Comparison of ENCODE assay signal across 8 mouse cellular contexts in the genomic region with DNA sequence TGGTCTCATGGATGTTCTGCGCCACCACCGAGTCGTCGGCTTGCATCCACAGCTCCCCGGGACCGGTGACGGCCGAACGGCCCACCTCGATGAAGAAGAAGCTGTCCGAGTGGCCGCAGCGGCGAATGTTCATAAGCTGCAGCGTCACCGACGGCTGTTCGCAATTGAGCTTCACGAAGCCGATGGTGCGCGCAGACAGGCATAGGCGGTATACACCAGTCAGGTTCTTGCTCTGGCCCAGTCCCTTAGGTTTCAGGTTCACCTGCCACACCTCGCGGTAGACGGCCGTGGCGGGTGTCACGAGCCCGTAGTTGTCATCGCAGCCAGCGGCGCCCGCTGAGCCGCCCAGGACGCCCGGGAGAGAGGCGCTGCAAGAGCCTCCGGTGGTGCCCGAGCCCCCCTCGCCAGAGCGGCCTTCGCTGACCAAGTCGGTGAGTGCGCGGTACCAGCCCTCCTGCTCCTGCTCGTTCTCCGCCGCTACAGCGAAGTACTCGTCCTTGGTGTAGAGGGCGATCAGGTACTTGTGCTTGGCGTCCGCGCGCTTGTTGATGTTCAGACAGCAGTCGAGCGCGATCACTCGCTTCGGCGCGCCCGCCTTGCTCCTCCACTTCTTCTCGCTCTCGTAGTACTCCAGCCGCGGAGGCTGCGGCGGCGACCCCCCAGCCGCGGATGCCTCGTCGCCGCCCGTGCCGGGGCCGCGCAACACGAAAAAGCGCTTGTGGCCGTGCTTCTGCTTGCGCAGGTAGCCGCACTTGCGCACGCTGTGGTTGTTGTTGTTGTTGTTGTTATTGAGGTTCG. TPM values are rescaled to one million over a fixed set of nuclear protein-coding genes. Genes with fewer than 3 reads are reported as not detected.
DNase-seq lines count a peak whose midpoint lies in the region; ATAC-seq lines count a peak whose summit lies in the region.

No protein-coding gene starts in this region.

- peak overlapping the region; percentile 85 for H3K9ac ChIP-seq in forebrain, embryonic 14.5 days (ENCODE audit: low read length)
- peak overlapping the region; percentile 78 for H3K9ac ChIP-seq in hindbrain, embryonic 12.5 days
- H3K9ac ChIP-seq in midbrain, embryonic 12.5 days (replicated peaks), result peak overlapping the region; percentile 89

- peaks cover 12% of the 10 kb centered on the region; the same call in 1 of the 2 replicates for H3K36me3 ChIP-seq in forebrain, embryonic 14.5 days (ENCODE audit: control insufficient read depth, insufficient read depth, low read length)
- H3K36me3 ChIP-seq in hindbrain, embryonic 12.5 days, result 0 out of 2 replicates have a peak, but pooled peaks cover 8% of the 10 kb centered on the region
- peaks cover 8% of the 10 kb centered on the region; the same call in 1 of the 2 replicates for H3K36me3 ChIP-seq in midbrain, embryonic 12.5 days

- peaks cover 53% of the 10 kb centered on the region for H3K4me1 ChIP-seq in forebrain, embryonic 14.5 days (ENCODE audit: control insufficient read depth, insufficient read depth, low read length)
- H3K4me1 ChIP-seq in hindbrain, embryonic 12.5 days, result peaks cover 54% of the 10 kb centered on the region
- peaks cover 52% of the 10 kb centered on the region for H3K4me1 ChIP-seq in midbrain, embryonic 12.5 days

- H3K4me3 ChIP-seq in forebrain, embryonic 14.5 days (ENCODE audit: low read depth, low read length), result peak overlapping the region; percentile 75
- H3K4me3 ChIP-seq in hindbrain, embryonic 12.5 days, result peak overlapping the region; percentile 57
- H3K4me3 ChIP-seq in midbrain, embryonic 12.5 days, result peak overlapping the region; percentile 84

- H3K4me2 ChIP-seq in forebrain, embryonic 14.5 days (ENCODE audit: low read length), result peak overlapping the region; percentile 93
- peak overlapping the region; percentile 91 for H3K4me2 ChIP-seq in hindbrain, embryonic 12.5 days (replicated peaks)
- peak overlapping the region; percentile 82 for H3K4me2 ChIP-seq in midbrain, embryonic 12.5 days (replicated peaks)

- under 1% methylated on average over 86 of the region's 88 CpGs for WGBS in forebrain, embryonic 14.5 days
- WGBS in hindbrain, embryonic 12.5 days, result under 1% methylated on average over 84 of the region's 88 CpGs
- under 1% methylated on average over 88 of the region's 88 CpGs for WGBS in midbrain, embryonic 12.5 days

- ATAC-seq in forebrain, embryonic 14.5 days, result no peak
- ATAC-seq in hindbrain, embryonic 12.5 days (ENCODE audit: low FRiP score), result no peak
- no peak for ATAC-seq in midbrain, embryonic 12.5 days (ENCODE audit: low FRiP score, low read depth)

- intact Hi-C loops in left cerebral cortex, postnatal 25 days (cut with DNase I), result loop anchor here (2.0 to 10.0 kb wide), 6 partner anchors 179 to 570 kb away; no protein-coding TSS in a partner anchor

- peak; percentile 48 to 53 for DNase-seq in left cerebral cortex, adult 18-20 months (ENCODE audit: low spot score in 2 of 2)
- DNase-seq in left cerebral cortex, adult 11 months (ENCODE audit: low spot score), result no peak
- peak; percentile 78 for DNase-seq in cerebellum, adult 11-12 months
- peak; percentile 65 for DNase-seq in forebrain, embryonic 14.5 days (ENCODE audit: low spot score)
- DNase-seq in left cerebral cortex, postnatal 25 days (ENCODE audit: low spot score in 2 of 2), result peak; percentile 59 to 67
- DNase-seq in spleen, postnatal 14 days (ENCODE audit: low spot score in 2 of 2), result peak; percentile 36 to 41

- H3K27me3 ChIP-seq in forebrain, embryonic 14.5 days (replicated peaks; ENCODE audit: control insufficient read depth, insufficient read depth, low read length), result 0 out of 2 replicates have a peak, but pooled peaks cover 3% of the 10 kb centered on the region
- H3K27me3 ChIP-seq in hindbrain, embryonic 12.5 days, result no peaks in the 10 kb centered on the region
- 0 out of 2 replicates have a peak, but pooled peaks cover 10% of the 10 kb centered on the region for H3K27me3 ChIP-seq in midbrain, embryonic 12.5 days

- H3K9me3 ChIP-seq in forebrain, embryonic 14.5 days (replicated peaks; ENCODE audit: control insufficient read depth, low read length), result no peaks in the 10 kb centered on the region
- no peaks in the 10 kb centered on the region for H3K9me3 ChIP-seq in hindbrain, embryonic 12.5 days (replicated peaks)
- no peaks in the 10 kb centered on the region for H3K9me3 ChIP-seq in midbrain, embryonic 12.5 days

- peak overlapping the region; percentile 98 for H3K27ac ChIP-seq in forebrain, embryonic 14.5 days (ENCODE audit: low read depth, low read length)
- peak overlapping the region; percentile 99 for H3K27ac ChIP-seq in hindbrain, embryonic 12.5 days
- H3K27ac ChIP-seq in midbrain, embryonic 12.5 days (replicated peaks), result peak overlapping the region; percentile 98

RNA-seq across cellular contexts. Expression of a gene that starts 0.5 kb away (rescaled TPM):
- 10 to 100 TPM; 64.4 to 93.4 TPM for total RNA-seq in left cerebral cortex, adult 18-20 months (2021)
- polyA plus RNA-seq in forebrain, embryonic 14.5 days (2014; fragmentation: Nextera tagmentation; extraction: Ambion mirVana), result 3.9 and 4.0 TPM in 2 replicates
- 9.8 and 10.4 TPM in 2 replicates for polyA plus RNA-seq in hindbrain, embryonic 12.5 days (2016; fragmentation: Nextera tagmentation; extraction: Ambion mirVana)
- 10 to 100 TPM; 54.8 to 66.0 TPM for total RNA-seq in left cerebral cortex, postnatal 25 days (2021)
- 7.9 and 10.0 TPM in 2 replicates for polyA plus RNA-seq in midbrain, embryonic 12.5 days (2016; fragmentation: Nextera tagmentation; extraction: Ambion mirVana)
